Mouse (Mus musculus) kidney, postnatal 36 days (tissue): ENCODE results near the gene Tkfc.

Experiments
- DNase-seq, 2 experiments: peaks; one replicate each; pipeline ENCODE4 v3.0.0; 2021 to 2022; ENCODE audit warnings: mixed read lengths in 2 of 2

The Tkfc gene

GRCm38 (mm10) chr19:10605293-10605900, at the start of gene Tkfc, which contains the start of gene Ddb1:
TSS of gene Tkfc (minus strand) at chr19:10605654.
TSS of gene Ddb1 (plus strand) at chr19:10605327.
- peak; percentile 99 to 100 for DNase-seq

DNA sequence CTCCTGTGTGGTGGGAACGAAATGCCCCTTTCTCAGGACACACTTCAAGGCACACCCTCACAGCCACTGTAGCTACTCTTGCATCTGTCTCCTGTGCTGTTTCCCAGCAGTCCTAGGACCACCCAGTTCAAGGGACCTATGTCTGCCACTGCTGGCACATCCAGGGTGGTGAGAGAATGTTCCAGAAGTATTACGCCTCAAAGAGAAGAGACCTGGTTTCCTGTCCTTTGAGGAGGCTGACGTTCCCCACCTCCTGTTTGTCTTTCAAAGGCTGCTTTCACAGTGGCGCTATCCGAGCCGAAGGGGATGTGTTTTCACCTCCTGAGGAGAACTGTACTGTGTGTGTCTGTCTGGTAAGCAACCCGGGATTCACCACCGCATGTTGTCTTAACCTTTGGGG, 42.7 kb upstream of the Tkfc start:
- no peak for DNase-seq

DNA sequence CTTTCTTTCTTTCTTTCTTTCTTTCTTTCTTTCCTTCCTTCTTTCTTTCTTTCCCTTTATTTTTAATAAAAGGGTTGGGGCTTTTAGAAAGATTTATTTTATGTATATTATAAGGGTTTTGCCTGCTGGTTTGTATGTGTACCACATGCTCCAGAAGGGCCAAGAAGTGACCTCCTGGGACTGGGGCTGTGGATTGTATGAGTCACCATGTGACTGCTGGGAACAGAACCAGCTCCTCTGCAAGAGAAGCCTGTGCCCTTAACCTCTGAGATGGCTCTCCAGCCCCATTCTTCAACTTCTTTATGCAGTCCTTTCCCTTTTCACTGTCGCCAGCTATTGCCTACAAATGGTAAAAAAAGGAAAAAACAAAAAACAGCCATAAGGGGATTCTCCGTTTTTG, 40.2 kb upstream of the Tkfc start:
- no peak for DNase-seq

DNA sequence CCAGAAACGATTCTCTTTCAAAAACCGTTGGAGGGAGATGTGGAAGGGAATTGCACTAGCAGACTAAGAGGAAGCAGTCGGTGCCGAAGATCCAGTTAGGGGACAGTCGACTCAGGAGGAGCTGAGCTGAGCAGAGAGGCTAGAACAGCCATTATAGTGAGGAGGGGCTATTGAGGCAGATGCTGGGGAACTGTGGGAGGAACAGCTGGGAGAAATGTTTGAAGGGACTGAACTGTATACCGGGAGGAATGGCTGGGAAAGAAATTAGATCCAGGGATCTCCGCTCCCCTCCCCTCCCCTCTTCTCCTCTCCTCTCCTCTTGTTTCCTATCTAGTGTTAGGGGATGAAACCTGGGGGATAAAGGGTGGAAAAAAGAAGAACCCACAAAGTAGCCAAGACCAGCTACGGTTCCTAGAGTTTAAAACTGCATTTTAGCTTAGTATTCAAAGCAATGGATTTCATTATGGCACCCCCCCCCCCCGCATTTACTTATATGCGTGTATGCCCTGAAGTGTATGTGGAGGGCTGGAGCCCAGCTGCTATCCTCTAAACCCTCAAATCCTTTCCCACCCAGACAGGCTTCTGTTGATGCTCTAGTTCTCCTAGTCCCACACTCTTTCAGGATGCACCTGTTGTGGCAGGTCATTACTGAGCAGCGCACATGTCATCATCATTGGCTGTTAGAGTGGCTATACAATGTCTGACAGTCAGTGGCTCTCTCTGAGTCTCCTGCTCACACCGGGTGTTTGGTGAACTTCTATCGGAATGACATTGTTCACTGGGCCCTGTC, 35.3 kb upstream of the Tkfc start:
- DNase-seq = no peak

DNA sequence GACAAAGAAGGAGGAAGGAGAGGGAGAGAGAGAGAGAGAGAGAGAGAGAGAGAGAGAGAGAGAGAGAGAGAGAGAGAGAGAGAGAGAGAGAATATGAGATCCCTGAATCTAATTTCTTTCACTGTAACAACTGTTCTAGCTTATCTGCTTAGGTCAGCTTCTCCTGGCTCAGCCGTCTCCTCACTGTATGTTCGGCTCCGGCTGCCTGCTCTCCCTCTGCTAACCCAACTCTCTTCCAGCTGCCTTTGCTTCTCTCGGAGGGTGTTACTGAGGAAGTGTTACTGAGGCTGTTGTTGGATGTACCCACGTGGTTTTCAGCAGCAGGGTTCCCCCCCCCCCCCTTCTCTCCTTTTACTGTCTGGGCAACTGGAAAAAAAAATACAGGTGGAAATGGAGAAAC, 34.6 kb upstream of the Tkfc start:
- no peak for DNase-seq

DNA sequence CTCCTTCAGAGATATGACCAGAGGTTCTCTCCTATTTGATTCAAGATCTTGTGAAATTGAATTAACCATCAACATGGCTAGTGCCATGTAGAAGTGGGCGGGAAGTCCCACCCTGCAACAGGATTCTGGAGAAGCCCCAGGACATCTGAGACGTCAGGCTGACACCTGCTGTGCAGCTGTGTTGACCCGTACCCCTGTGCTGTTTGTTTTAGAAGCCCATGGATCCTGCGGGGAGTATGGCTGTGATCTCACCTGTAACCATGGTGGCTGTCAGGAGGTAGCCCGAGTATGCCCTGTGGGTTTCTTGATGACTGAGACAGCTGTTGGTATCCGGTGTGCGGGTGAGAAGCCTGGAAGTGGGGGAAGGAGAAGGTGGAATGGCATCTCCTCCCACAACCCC, 32.4 kb upstream of the Tkfc start:
- DNase-seq = no peak

DNA sequence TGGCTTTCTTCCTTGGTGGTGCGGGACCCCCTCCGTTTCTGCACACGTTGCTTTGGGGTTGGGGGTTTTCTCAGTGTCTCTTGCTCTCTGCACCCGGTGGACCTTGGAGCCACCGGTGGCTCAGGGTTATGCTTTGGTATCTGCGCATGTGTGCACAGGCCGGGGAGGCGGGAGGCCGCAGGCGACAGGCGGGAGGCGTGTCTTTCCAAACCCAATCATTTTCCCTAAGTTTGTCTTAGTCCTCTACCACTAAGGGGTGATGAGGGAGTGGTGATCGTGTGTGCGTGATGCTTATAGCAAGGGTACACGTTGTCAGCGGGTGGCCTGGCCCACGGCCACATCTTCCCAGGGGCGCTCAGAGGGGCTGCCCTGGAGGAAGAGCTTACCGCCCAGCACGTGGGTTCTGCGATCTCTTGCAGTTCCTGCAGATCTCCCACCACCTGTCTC, 29.4 kb upstream of the Tkfc start:
- DNase-seq = peak; percentile 78 to 84

- peak; percentile 56 to 80 for DNase-seq
These were observed 28.8 kb upstream of the Tkfc start, which contains the start of gene Vwce for GRCm38 (mm10) chr19:10634106-10634871. TSS of gene Vwce (plus strand) at chr19:10634213.

- no peak for DNase-seq
These were observed 3.3 kb upstream of the Tkfc start for GRCm38 (mm10) chr19:10608573-10609240.

GRCm38 (mm10) chr19:10605901-10606622, 608 bp upstream of the Tkfc start:
- peak in 1 of 2 experiments; percentile 31 for DNase-seq

DNA sequence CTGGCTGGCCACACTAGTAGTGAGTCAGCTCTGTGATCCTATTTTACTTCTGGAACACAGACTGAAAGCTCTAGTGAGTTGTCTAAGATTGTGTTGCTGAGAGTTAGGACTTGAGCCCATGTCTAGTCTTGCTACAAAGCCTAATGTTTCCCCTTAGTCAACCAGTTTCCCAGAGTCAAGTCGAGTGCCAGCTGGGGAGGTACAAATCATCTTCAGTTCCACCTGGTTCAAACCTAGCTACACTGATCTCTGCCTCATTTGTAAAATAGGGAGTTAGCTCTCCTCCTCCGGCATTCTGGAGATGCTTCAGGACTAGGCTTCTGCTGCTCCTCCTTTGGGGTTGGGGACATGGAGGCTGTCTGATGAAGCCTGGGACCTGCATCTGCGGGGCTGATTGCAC, 920 bp downstream of the Tkfc start:
- DNase-seq = no peak

DNA sequence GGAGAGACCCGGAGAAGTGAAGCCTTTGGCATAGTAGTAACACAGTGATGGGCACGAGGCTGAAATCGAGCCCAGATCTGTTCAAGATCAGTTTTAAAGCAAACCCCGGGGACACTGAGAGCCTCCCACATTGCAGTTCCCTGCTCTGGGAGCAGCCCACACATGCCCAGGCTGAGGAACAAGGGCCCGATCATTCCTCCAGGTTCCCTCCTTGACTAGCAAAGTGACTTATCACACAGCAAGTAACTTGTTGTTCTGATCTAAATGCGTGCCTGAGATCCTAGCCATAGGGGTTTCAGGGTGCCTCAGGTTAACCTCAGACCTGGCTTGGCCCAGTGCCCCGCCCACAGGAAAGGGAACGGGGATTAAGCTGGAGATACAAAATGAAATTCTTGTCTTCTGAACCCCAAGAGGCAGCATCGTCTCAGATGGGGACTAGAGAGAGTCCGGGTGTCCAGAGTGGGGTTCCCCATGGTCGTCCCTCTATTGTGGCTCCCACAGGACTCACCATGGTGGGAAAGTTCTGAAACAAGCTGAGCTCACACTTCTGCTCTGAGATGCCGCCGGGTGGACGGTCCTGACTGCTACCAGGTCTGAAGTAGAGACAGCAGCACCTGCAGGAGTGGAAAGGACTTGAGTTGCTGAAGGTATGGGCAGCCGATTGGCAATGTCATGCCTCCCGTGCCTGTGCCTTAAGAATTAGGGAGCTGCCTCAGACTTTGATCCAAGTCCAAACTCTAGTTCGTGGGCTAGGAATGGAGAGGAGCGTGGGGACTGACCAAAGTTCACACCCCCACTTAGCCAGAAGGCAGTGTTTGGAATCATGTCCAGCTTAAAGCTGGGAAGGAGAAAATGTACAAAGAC, 1.6 kb downstream of the Tkfc start:
- DNase-seq = peak; percentile 78 to 86

DNA sequence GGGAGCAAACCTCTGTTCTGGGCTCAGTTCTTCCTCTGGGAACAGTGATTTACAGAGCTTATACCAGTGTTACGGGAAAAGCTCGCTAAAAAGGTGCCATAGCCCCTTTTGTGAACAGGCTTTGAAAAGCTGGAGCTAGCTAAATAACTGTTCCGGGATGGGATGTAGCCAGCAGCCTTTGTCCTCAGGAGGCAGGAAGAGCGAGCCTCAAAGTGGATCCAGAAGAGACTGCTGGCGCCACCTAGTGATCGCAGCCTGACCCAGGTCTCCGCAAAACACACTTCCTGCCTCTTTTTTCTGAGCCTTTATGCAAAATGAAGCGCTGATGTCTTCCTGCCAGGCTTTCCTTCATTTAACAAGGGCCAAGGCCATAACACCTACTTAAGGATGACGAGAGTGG, 2.7 kb downstream of the Tkfc start:
- peak; percentile 92 to 96 for DNase-seq

DNA sequence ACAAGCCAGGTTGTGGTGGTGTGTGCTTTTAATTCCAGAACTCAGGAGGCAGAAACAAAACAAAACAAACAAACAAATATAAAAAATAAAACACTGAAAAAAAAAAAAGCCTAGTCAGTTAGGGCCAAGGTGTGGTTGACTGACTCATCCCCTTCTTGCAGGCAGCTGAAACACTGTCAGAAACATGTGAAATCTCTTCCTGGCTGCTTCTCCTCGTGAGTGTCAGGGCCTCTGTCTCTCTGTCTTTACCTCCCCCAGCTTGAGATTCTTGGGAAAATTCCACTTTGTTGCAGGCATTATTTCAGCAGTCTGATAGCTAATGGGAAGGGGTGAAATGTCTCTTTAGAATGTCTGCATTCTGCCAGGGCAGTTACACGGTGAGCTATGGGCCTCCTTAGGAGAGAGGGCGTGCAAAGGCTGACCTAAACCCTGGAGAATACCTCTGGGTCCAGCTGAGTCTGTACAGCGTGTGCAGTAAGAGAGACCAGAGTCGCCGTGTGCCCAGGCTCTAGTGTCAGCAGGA, 3.1 kb downstream of the Tkfc start:
- DNase-seq = no peak

GRCm38 (mm10) chr19:10599648-10600047, 5.8 kb downstream of the Tkfc start:
- no peak for DNase-seq

GRCm38 (mm10) chr19:10598188-10598587, 7.3 kb downstream of the Tkfc start:
- DNase-seq = peak in 1 of 2 experiments; percentile 53

GRCm38 (mm10) chr19:10591659-10592377, 13.6 kb downstream of the Tkfc start:
- no peak for DNase-seq

GRCm38 (mm10) chr19:10590301-10590700, 15.2 kb downstream of the Tkfc start:
- DNase-seq = no peak

DNA sequence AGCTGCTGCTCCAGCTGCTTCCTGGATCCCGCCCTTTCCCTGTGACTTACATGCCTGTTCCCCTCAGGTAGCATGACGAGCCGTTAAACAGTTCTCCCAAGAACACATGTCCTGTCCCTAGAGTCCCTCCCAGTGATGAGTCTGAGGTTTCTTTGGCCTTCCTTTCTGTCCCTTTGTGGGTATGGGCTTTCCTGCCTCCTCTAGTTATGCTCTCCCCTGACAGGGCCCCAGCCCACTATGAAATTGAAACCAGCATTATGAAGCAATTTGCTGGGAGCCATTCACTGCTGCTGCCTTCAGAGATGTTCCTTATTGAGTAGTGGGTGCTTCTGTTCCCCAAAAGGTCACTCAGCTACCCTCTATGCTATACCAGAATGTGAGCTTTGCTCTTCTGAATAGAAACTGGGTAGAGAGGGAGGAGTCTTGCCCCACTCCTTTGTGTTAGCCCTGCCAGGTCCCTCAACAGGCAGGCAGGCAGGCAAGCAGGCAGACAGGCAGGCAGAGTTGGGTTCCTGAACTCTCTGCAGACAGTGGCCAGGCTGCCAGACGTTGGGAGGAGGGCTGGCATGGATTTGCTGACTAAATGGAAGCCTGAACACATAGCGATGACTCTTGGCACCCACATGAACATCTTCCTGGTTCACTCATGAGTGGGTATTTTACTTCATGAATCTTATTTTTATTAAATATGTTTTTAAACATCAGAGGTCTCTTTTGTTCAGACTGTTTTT, 16.2 kb downstream of the Tkfc start:
- no peak for DNase-seq
